Mouse (Mus musculus) neural tube, postnatal 0 days (tissue): ENCODE results near the gene Itih3. TPM values are rescaled to one million over a fixed set of nuclear protein-coding genes. Genes with fewer than 3 reads are reported as not detected.

Experiments
- polyA plus RNA-seq: library from polyadenylated mRNA; unstranded; fragments of >200 nt; fragmentation: Nextera tagmentation; extraction: Ambion mirVana; gene quantifications from 2 replicates; pipeline ENCODE4 v1.2.1, GENCODE M21; 2015

Itih3 gene
- polyA plus RNA-seq, result 10.3 and 10.8 TPM in 2 replicates

DNA sequence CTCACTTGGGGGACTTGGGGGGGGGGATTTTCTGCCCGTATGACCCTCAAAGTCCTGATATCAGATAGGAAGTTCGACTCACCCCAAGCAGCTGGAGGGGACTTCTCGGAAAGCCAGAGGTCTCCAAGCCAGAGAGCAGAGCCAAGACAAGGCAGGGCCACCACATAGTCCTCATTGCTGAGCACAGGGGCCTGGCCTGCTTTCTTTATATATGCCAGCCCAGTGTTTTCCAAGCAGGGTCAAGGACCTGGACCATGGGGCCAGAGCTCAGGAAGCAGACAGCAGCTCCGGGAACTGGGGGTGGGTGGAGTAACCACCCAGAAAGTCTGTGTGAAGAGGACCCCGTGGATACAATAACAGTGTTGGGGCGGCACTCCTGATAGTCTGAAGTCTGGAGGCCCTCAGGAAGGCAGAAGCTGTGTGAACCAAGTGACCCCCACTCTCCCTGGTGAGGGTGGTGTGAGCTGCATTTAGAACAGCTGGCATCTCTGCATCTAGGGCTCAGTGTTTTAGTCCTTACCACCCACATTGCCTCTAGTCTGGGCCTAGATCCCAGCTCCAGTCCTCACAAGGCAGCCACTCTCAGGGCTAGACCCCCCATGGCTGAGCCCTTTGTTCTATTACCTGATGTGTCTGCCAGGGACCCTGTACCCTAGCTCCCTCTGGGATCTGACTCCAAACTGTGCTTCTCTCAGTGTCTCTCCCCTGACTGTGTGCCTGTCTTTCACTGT, at the start of gene Itih3:
TSS of gene Itih3 (minus strand) at position 386 of the 731 bp plus-strand sequence.

DNA sequence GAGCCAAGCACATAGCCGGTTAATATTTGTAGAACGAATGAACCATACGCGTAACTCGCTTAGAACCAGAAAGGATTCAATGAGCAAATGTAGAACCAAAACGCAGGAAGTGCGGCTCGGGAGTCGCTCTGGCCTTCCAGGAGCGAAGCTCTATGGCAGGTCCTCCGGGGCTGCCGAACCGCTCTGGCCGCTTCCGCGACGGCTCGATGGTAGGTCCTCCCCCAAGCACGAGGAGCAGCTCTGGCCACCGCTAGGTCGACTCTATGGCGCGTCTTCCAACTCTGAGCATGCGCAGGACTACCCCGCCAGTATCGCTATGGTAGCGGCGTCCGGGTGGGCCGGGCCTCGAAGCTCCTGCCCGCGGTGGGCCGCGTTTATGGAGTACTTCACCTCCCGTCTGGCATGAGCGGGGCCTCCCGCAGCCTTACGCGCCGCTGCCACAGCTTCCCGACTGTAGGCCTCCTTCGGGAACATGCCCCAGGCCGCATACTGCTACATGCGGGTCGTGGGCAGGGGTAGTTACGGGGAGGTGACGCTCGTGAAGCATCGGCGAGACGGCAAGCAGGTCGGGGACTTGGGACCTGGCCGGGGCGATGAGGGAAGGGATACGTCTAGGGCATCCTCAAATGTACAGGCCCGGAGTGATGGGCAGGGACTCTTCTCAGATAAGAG, 27.7 kb upstream of the Itih3 start, which contains the start of gene Nek4:
TSS of gene Nek4 (plus strand) at position 224 of the 672 bp plus-strand sequence.

DNA sequence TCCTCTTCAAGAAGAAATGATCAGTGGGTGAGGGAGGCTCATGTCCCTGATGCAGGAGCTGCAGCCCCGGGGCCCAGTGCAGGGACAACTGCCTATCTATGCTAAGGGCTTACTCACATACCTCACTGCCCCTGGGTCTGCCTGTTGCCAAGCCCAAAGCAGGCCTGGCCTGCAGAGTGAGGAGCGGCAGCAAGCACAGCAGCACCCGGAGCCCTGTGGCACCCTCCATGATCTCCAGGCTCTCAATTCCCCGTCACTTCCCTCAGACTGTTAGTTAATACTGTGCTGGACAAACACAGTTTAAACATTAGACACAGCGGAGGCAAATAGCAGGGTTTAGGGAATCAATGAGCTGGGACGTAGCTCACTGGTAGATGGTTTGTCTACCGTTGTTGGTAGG, 19.5 kb upstream of the Itih3 start, which contains the start of gene Itih1:
TSS of gene Itih1 (minus strand) at position 252 of the 400 bp plus-strand sequence.

DNA sequence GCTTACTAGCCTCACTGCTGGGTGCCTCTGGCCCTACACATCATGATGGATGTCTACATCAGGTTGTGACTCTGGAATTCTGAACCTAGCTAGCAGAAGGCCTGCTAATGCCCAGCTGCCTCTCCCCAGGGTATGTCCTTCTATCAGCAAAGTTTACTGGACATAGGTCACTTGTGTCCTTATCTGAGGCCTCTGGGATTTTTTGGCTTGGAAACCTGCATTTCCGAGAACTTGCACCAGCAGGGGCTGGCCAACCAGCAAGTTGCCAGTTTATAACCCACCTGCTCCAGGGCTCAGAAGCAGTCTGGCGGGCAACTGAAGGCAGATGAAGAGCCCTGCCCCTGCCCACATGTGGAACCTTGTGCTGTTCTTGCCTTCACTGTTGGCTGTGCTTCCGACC, 37.4 kb downstream of the Itih3 start, which contains the start of gene Itih4:
TSS of gene Itih4 (plus strand) at position 273 of the 400 bp plus-strand sequence.

DNA sequence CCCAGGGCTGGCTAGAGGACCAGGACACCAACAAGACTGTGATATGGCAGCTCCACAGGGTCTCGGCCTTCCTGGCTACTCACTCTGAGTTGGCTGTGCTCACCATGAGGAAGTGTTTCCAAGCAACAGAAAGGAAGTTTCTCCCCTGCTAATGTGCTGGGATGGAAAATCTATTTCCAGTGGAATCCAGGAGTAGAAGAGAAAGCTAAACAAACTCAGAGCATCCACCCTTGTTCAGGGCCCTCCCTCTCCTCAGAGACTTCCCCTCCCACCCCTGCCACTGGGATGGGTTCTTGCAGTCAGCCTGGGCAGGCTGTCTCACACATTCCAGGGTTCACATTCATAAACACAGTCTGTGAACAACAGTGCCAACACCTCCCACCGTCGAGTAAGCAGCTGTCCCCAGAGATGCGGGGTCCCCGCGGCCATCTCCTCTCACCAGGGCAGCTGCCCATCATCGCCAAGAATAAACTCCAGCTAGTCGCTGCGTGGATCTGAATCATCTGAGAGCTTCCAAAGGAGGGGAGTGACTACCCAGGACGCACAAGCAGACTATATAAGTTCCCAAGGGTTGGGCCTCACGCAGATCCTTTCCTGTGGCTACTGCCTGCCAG, 44.5 kb downstream of the Itih3 start, which contains the start of gene Mustn1:
TSS of gene Mustn1 (plus strand) at position 243 of the 614 bp plus-strand sequence.

Other genes with a start within 250 kb of the Itih3 start
- 13.5 and 14.0 TPM in 2 replicates for gene Sfmbt1, start 208.9 kb downstream of the Itih3 start, polyA plus RNA-seq
- gene Tmem110, start 98.2 kb downstream of the Itih3 start, polyA plus RNA-seq, result 17.8 and 21.5 TPM in 2 replicates
- gene Mustn1, start 44.6 kb downstream of the Itih3 start, polyA plus RNA-seq, result 2.5 and 4.4 TPM in 2 replicates
- gene Itih4, start 37.3 kb downstream of the Itih3 start, polyA plus RNA-seq, result not detected in 2 replicates
- gene Itih1, start 19.5 kb upstream of the Itih3 start, polyA plus RNA-seq, result not detected in 2 replicates
- gene Nek4, start 27.6 kb upstream of the Itih3 start, polyA plus RNA-seq, result 11.5 and 13.1 TPM in 2 replicates
- gene Glt8d1, start 77.6 kb upstream of the Itih3 start, polyA plus RNA-seq, result 46.2 and 49.6 TPM in 2 replicates
- 435 and 488 TPM in 2 replicates for gene Spcs1, start 77.9 kb upstream of the Itih3 start, polyA plus RNA-seq
- 72.5 and 77.0 TPM in 2 replicates for gene Pbrm1, start 95.4 kb upstream of the Itih3 start, polyA plus RNA-seq
- gene Gnl3, start 95.4 kb upstream of the Itih3 start, polyA plus RNA-seq, result 46.8 and 51.4 TPM in 2 replicates
- gene Smim4, start 205.2 kb upstream of the Itih3 start, polyA plus RNA-seq, result 63.0 and 75.6 TPM in 2 replicates
- gene Nt5dc2, start 207.3 kb upstream of the Itih3 start, polyA plus RNA-seq, result 128 and 139 TPM in 2 replicates
- 13.3 and 15.1 TPM in 2 replicates for gene Stab1, start 244.9 kb upstream of the Itih3 start, polyA plus RNA-seq